Mouse (Mus musculus) Patski (cell line): ENCODE results near the gene Slc19a2. TPM values are rescaled to one million over a fixed set of nuclear protein-coding genes. Genes with fewer than 3 reads are reported as not detected.

Source experiments
- ATAC-seq: fragments of 100-300 bp; one replicate; pipeline ENCODE4 v1.8.0; 2021
- CTCF ChIA-PET: fragments of 350-600 bp; sonication (Branson Sonifier 250); formaldehyde crosslinking; loops from one replicate; lab custom pipeline; 2022; ENCODE audit warnings: inconsistent platforms; lab: Charles Lee
- POLR2A ChIA-PET: fragments of 350-600 bp; sonication (Branson Sonifier 250); formaldehyde crosslinking; loops from one replicate; lab custom pipeline; 2022; ENCODE audit warnings: antibody characterized with exemption, inconsistent platforms; lab: Charles Lee
- DNase-seq: peaks from one replicate; pipeline ENCODE4 v3.0.0-alpha.2; 2011; ENCODE audit warnings: low read depth, low spot score
- H3K27me3 ChIP-seq: fragments of 371-371 bp; one replicate; pipeline ENCODE4 v1.5.1; 2021
- CTCF ChIP-seq: fragments of 100-300 bp; IDR thresholded peaks from one replicate; pipeline ENCODE4 v1.5.1; 2021
- in situ Hi-C: fragments of 300-500 bp; cut with MboI; formaldehyde crosslinking; loops from 3 replicates; pipeline ENCODE4 v1.11.1; 2018; ENCODE audit warnings: low pct_unique_long_range_greater_than_20kb, mixed read lengths
- polyA plus RNA-seq: library from polyadenylated mRNA; unstranded; gene quantifications from one replicate; pipeline ENCODE4 v1.2.3, GENCODE M21; 2021

Slc19a2 gene
- polyA plus RNA-seq, 1 experiment from 2014 or later: 13.0 TPM

DNA sequence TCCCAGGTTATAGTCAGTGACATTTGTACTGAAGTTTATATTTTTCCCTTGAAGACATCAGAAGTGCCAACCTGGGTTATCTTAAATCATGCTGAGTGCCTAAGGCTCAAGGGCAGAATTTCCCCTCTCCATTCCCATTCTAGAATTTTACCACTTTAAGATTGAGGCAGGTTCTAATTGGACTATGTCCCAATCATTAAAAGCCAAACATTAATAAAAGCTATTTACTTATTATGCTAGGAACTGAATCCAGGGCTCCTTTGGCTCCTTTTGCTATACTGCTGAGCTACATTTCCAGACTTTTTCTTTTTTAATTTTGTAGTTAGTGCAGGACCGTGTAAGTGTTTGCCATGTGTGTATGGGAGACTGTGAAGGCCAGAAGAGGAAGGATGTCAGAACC lies 2.6 kb downstream of the Slc19a2 start:
- in situ Hi-C loops: no loop called here
- H3K27me3 ChIP-seq: no peaks in the 10 kb centered on the region
- TF ChIP-seq CTCF: no peak
- ChIA-PET CTCF (interaction anchor here (0.9 to 1.4 kb wide), 2 partner anchors 13 to 27 kb away, joined by 3 read pairs; no protein-coding TSS in a partner anchor), POLR2A (interaction anchor here (1.5 kb wide), 1 partner anchor 10 kb away, joined by 4 read pairs; no protein-coding TSS in a partner anchor)
- DNase-seq: no peak
- no peak for ATAC-seq

DNA sequence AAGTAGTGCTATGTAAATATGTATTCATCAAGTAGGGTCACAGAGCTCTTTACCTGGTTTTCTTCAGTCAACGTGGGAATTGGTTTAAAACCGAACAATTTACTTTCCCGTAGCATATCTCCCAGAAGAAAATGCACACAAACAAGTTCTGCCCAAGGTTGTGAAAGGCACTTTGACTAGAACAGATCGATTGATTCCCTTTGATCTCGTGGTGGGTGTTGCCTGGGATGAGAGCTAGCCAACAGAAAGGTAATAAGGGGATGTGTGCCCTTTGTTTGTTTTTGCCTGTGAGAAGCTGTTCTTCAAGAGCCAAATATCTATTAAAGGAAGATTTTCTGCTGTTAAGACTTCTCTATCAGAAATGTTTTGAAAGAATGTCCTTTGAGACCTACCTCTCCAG lies 3.7 kb downstream of the Slc19a2 start:
- POLR2A ChIA-PET: interaction anchor here (1.5 kb wide), 1 partner anchor 9 kb away, joined by 4 read pairs; no protein-coding TSS in a partner anchor
- in situ Hi-C loops: no loop called here
- CTCF ChIA-PET: interaction anchor here (1.4 kb wide), 1 partner anchor 12 kb away, joined by 3 read pairs; no protein-coding TSS in a partner anchor
- no peaks in the 10 kb centered on the region for H3K27me3 ChIP-seq
- DNase-seq (no peak), ATAC-seq (no peak)
- no peak for TF ChIP-seq CTCF

DNA sequence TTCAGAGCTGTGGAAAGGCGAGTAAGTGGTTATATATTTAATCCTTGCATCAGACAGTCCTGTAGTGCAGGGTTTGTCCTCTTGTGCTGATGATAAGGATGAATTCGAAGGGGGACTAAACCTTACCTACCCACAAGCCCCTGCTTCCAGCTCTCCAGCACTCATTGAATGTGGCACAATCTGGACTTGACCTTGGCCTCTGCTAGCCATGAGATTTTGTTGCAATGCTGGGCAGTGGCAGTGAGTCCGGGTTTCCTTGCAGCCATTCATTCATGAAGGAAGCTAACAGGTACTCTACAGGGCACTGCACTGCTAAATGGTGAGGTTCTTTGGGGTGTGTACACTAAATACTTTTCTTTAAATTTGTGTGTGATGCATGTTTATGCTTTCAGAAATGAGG lies 6.0 kb downstream of the Slc19a2 start:
- ChIA-PET POLR2A (no interaction called here), CTCF (interaction anchor here (2.3 kb wide), 1 partner anchor 20 kb away, joined by 6 read pairs; the partner anchor contains the start of gene Ccdc181)
- ATAC-seq (no peak), DNase-seq (no peak)
- no peaks in the 10 kb centered on the region for H3K27me3 ChIP-seq
- no peak for TF ChIP-seq CTCF
- in situ Hi-C loops: no loop called here

DNA sequence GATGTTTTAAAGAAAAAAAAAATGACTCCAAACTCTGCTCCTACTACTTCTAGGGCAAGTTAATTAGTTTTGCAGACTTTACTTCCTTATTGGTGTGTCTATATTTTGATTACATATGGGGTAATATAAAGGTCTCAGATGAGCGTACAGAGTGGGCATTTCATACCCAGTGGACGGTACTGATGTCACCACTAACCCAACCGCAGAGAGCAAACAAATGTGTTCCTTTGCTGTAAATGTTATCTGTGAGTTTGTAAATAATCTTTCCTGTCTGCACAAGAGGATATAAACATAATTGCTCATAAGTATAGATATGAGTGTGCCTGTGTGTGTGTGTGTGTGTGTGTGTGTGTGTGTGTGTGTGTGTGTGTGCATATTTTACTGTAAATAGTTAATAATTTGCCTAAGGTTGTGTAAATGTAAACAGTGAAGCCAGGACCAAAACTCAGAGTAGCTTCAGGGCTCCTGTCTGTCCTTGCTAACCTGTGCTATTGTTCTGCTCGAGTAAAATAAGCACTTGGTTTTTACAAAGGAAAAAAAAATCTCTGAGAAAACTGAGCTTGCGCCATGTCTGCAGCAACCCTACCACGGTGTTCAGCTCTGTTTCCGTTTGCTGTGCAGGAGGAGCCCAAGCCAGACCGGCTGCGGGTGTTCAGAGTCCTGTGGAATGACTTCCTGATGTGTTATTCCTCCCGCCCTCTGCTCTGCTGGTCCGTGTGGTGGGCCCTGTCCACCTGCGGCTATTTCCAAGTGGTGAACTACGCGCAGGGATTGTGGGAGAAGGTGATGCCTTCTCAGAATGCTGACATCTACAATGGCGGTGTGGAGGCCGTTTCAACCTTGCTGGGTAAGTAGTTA lies 11.6 kb downstream of the Slc19a2 start:
- in situ Hi-C loops: no loop called here
- no peak for TF ChIP-seq CTCF
- H3K27me3 ChIP-seq: no peaks in the 10 kb centered on the region
- ChIA-PET POLR2A (no interaction called here), CTCF (interaction anchor here (1.1 to 1.7 kb wide), 2 partner anchors 15 to 17 kb away, joined by 3 to 5 read pairs; partner anchors contain the start of gene Ccdc181)
- DNase-seq: no peak
- ATAC-seq: no peak

DNA sequence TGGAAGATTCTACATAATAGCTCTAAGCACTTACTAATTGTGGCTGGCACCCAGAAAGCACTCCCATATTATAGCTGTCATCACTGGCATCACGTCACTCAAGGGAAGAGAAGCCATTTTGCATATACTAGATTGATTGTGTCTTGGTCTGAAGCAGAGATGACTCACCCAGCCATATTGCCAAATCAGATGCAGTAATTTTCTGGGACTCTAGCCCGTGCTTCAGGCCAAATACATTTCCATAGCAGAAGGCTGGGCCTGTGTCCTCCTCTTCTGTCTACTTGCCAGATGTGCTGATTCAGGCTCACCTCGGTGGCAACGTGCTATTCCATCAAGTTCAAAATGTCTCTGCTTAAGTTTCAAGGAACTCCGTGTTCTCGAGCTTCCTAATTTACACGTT lies 12.7 kb downstream of the Slc19a2 start:
- POLR2A ChIA-PET: interaction anchor here (1.1 kb wide), 1 partner anchor 10 kb away, joined by 4 read pairs; no protein-coding TSS in a partner anchor
- DNase-seq (no peak), ATAC-seq (no peak)
- in situ Hi-C loops: no loop called here
- no peak for TF ChIP-seq CTCF
- H3K27me3 ChIP-seq: no peaks in the 10 kb centered on the region
- CTCF ChIA-PET: interaction anchor here (1.7 kb wide), 1 partner anchor 13 kb away, joined by 5 read pairs; the partner anchor contains the start of gene Ccdc181

DNA sequence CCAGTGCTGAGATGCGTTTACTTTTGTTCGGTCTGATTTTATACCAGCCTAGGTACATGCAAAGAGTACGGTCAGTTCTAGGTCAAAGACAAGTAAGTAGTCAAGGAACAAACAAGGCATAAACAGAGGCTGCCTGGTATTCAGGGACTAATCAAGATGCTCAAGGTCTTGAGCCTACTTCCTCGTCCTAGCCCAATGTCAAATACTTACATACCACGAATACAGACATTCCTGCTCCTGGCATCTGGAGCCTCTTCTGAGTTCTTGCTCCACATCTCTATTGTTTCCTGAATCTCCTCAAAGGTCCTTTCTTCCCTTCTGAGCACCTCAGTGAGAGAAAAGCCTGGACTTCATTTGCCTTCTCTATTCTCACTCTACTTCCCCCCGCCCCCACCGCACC lies 22.1 kb downstream of the Slc19a2 start:
- ChIA-PET POLR2A (no interaction called here), CTCF (no interaction called here)
- no peaks in the 10 kb centered on the region for H3K27me3 ChIP-seq
- ATAC-seq (no peak), DNase-seq (no peak)
- in situ Hi-C loops: no loop called here
- no peak for TF ChIP-seq CTCF

DNA sequence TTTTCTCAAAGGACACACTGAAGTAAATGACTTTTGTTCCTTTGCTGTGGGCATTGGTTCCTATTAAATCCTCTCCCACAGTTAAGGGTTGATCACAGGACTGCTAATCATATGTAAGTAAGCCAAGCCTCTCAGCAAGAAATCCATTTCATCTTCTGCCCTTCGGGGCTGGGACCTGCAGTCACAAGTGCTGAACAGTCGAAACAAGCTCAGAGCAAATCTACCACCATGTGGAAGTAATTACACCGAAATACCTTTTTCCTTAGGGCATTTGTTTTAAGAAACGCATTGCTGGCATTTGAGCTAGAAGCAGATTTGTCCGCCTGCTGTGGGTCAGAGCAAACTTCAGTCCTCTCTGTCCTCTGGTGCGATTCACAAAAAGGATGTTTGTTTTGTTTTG lies 24.8 kb downstream of the Slc19a2 start:
- ChIA-PET CTCF (interaction anchor here (1.7 kb wide), 1 partner anchor 18 kb away, joined by 6 read pairs; no protein-coding TSS in a partner anchor), POLR2A (no interaction called here)
- no peaks in the 10 kb centered on the region for H3K27me3 ChIP-seq
- ATAC-seq (no peak), DNase-seq (no peak)
- in situ Hi-C loops: no loop called here
- no peak for TF ChIP-seq CTCF

DNA sequence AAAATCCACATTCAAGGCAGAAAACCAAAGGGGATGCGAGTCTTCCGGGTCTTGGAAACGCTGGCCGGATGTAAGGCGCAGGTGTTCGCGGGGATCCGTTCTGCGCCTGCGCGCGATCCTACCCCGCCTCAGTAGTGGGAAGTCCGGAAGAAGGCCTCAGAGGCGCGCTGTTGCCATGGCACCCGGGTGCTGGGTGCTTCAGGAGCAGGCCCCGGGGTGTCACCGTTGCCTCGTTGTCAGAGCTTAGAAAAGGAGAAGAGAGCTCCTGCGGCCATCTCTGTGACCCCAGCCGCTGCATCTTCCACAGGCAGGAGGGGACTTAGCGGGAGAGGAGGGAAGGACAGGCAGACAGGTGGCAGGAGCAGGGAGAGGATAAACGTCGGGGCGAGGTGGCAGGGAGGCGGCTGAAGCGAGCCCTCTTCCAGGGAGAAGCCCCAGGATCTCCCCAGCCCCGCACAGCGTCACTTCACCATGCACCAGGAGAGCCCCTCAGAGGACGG lies 26.7 kb downstream of the Slc19a2 start, which contains the start of gene Ccdc181:
Gene Ccdc181, plus strand, starts transcription at position 131 of the 500 bp plus-strand sequence.
- no peaks in the 10 kb centered on the region for H3K27me3 ChIP-seq
- ChIA-PET CTCF (interaction anchor here (1.3 to 1.8 kb wide), 3 partner anchors 15 to 20 kb away, joined by 4 to 6 read pairs (median 5); no protein-coding TSS in a partner anchor), POLR2A (no interaction called here)
- ATAC-seq: peak; percentile 97
- peak; percentile 69 for DNase-seq
- TF ChIP-seq CTCF: no peak
- in situ Hi-C loops: no loop called here

DNA sequence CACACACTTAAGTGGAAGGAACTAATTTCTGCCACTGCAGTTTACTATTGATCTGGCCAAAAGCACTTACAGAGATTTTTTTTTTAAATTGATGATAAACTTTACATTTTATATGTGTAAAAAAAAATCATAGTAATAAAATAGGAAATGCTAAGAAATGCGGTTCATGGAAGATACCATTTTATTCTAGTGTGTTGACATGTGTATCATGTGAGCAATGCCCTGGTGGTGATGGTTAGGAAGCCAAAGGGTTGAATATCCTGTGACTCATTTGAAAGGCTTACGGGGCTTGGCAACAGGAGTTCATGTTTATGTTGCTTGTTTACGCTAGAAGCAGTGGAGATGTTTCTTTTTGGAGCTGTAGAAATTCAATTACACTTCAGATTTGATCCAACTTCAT lies 27.7 kb downstream of the Slc19a2 start:
- no peaks in the 10 kb centered on the region for H3K27me3 ChIP-seq
- POLR2A ChIA-PET: no interaction called here
- ATAC-seq: no peak
- TF ChIP-seq CTCF: no peak
- no peak for DNase-seq
- CTCF ChIA-PET: interaction anchor here (0.7 to 1.7 kb wide), 3 partner anchors 15 to 40 kb away, joined by 3 to 4 read pairs (median 4); no protein-coding TSS in a partner anchor
- in situ Hi-C loops: no loop called here

DNA sequence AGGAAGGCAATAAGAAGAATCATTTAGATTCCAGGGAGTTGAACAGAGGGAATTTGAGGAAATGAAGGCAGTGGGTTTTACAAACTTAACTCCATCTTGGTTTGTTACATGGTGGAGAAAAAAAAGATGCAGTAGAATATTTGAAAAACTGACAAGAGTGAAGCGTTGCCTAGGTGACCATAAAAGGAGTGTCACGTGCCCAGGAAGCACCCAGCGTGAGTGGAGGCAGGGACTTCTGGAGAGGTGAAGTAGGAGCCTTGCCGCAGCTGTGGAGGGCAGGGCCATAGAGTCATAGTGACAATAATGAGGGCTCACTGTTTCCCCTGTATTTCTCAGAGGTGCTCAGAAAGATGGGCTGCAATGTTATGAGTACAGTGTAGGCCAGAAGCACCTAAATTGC lies 30.5 kb downstream of the Slc19a2 start:
- DNase-seq (no peak), ATAC-seq (no peak)
- TF ChIP-seq CTCF: no peak
- ChIA-PET CTCF (no interaction called here), POLR2A (no interaction called here)
- H3K27me3 ChIP-seq: no peaks in the 10 kb centered on the region
- in situ Hi-C loops: no loop called here
